In genomic region chr12:103681169-103681568, GRCm38 (mm10) we compare ENCODE assay signal across 33 mouse cellular contexts. TPM values are rescaled to one million over a fixed set of nuclear protein-coding genes. Genes with fewer than 3 reads are reported as not detected.
DNase-seq lines count a peak whose midpoint lies in the region; ATAC-seq and TF ChIP-seq lines count a peak whose summit lies in the region.
"Had no signal": no experiment of that assay in that cellular context is flagged by ENCODE, and none has a peak within 500 bp of the region (broad histone marks: within the 10 kb centered on the region; RNA-seq: fewer than 3 reads in every experiment).

No protein-coding gene starts in this region.

- H3K36me3 ChIP-seq in intestine, embryonic 15.5 days = no peaks in the 10 kb centered on the region
- H3K36me3 ChIP-seq in intestine, postnatal 0 days (ENCODE audit: control insufficient read depth, insufficient read depth) = no peaks in the 10 kb centered on the region
- no peaks in the 10 kb centered on the region for H3K36me3 ChIP-seq in intestine, embryonic 16.5 days (ENCODE audit: control insufficient read depth, insufficient read depth, low read length)
- H3K36me3 ChIP-seq in liver, embryonic 12.5 days = no peaks in the 10 kb centered on the region
- H3K36me3 ChIP-seq in liver, embryonic 16.5 days (ENCODE audit: control insufficient read depth, insufficient read depth) = no peaks in the 10 kb centered on the region
- H3K36me3 ChIP-seq: embryonic facial prominence, embryonic 12.5 days; embryonic facial prominence, embryonic 15.5 days; G1E; heart, embryonic 12.5 days; heart, embryonic 15.5 days had no signal

- no peak overlapping the region for H3K9ac ChIP-seq in intestine, embryonic 15.5 days
- H3K9ac ChIP-seq in intestine, postnatal 0 days (ENCODE audit: low read depth, low read length) = no peak overlapping the region
- no peak overlapping the region for H3K9ac ChIP-seq in intestine, embryonic 16.5 days (ENCODE audit: low read depth, low read length)
- no peak overlapping the region for H3K9ac ChIP-seq in liver, embryonic 12.5 days
- no peak overlapping the region for H3K9ac ChIP-seq in liver, embryonic 16.5 days (ENCODE audit: low read depth, low read length)
- H3K9ac ChIP-seq: embryonic facial prominence, embryonic 12.5 days; embryonic facial prominence, embryonic 15.5 days; heart, embryonic 12.5 days; heart, embryonic 15.5 days; hindbrain, embryonic 14.5 days had no signal

- H3K4me1 ChIP-seq in intestine, embryonic 15.5 days (replicated peaks) = peaks cover 6% of the 10 kb centered on the region; the same call in 1 of the 2 replicates
- H3K4me1 ChIP-seq in intestine, postnatal 0 days (replicated peaks; ENCODE audit: control insufficient read depth, insufficient read depth, low read length) = no peaks in the 10 kb centered on the region
- H3K4me1 ChIP-seq in intestine, embryonic 16.5 days (ENCODE audit: control insufficient read depth, insufficient read depth, low read length) = peaks cover 5% of the 10 kb centered on the region
- H3K4me1 ChIP-seq in liver, embryonic 12.5 days = no peaks in the 10 kb centered on the region
- H3K4me1 ChIP-seq in liver, embryonic 16.5 days (ENCODE audit: control insufficient read depth, low read depth, low read length) = no peaks in the 10 kb centered on the region; the same call in 1 of the 2 replicates
- H3K4me1 ChIP-seq: embryonic facial prominence, embryonic 12.5 days; embryonic facial prominence, embryonic 15.5 days; heart, embryonic 12.5 days had no signal

- no peak overlapping the region for H3K27ac ChIP-seq in intestine, embryonic 15.5 days
- no peak overlapping the region for H3K27ac ChIP-seq in intestine, postnatal 0 days (ENCODE audit: low read depth, low read length)
- H3K27ac ChIP-seq in intestine, embryonic 16.5 days (ENCODE audit: low read length) = no peak overlapping the region
- peak overlapping the region; percentile 47 for H3K27ac ChIP-seq in liver, embryonic 12.5 days
- H3K27ac ChIP-seq in liver, embryonic 16.5 days (ENCODE audit: low read length) = peak overlapping the region; percentile 73
- H3K27ac ChIP-seq: embryonic facial prominence, embryonic 12.5 days; embryonic facial prominence, embryonic 15.5 days; heart, embryonic 15.5 days; hindbrain, embryonic 14.5 days; hindbrain, postnatal 0 days had no signal

- H3K4me2 ChIP-seq in intestine, embryonic 15.5 days (replicated peaks) = no peak overlapping the region
- no peak overlapping the region for H3K4me2 ChIP-seq in intestine, postnatal 0 days (replicated peaks; ENCODE audit: low read depth)
- 0 out of 2 replicates have a peak overlapping the region, but pooled peaks have one; percentile 13 for H3K4me2 ChIP-seq in intestine, embryonic 16.5 days (ENCODE audit: low read depth, low read length)
- no peak overlapping the region for H3K4me2 ChIP-seq in liver, embryonic 12.5 days
- H3K4me2 ChIP-seq in liver, embryonic 16.5 days (ENCODE audit: low read depth, low read length) = no peak overlapping the region
- H3K4me2 ChIP-seq: embryonic facial prominence, embryonic 12.5 days; embryonic facial prominence, embryonic 15.5 days; heart, embryonic 12.5 days; heart, embryonic 15.5 days; hindbrain, embryonic 14.5 days had no signal

- 0 out of 2 replicates have a peak, but pooled peaks have one; percentile 8 for ATAC-seq in intestine, embryonic 15.5 days
- no peak for ATAC-seq in intestine, postnatal 0 days
- ATAC-seq in intestine, embryonic 16.5 days = no peak
- no peak for ATAC-seq in liver, embryonic 12.5 days
- ATAC-seq in liver, embryonic 16.5 days (ENCODE audit: low read depth) = no peak
- ATAC-seq in granulocyte monocyte progenitor cell, adult 5-6 weeks (replicated peaks; ENCODE audit: poor library complexity, severe bottlenecking) = no peak
- ATAC-seq: forebrain, embryonic 16.5 days; hindbrain, postnatal 0 days had no signal

- no peaks in the 10 kb centered on the region for H3K27me3 ChIP-seq in intestine, embryonic 15.5 days (replicated peaks)
- no peaks in the 10 kb centered on the region for H3K27me3 ChIP-seq in intestine, postnatal 0 days (replicated peaks; ENCODE audit: control insufficient read depth, insufficient read depth, low read length)
- no peaks in the 10 kb centered on the region for H3K27me3 ChIP-seq in intestine, embryonic 16.5 days (replicated peaks; ENCODE audit: control insufficient read depth, insufficient read depth, low read length)
- H3K27me3 ChIP-seq in liver, embryonic 12.5 days (replicated peaks) = no peaks in the 10 kb centered on the region
- no peaks in the 10 kb centered on the region for H3K27me3 ChIP-seq in liver, embryonic 16.5 days (ENCODE audit: control insufficient read depth, insufficient read depth, low read depth, low read length)
- H3K27me3 ChIP-seq: embryonic facial prominence, embryonic 12.5 days; embryonic facial prominence, embryonic 15.5 days; heart, embryonic 12.5 days; heart, embryonic 15.5 days; Patski had no signal

- no peak for TF ChIP-seq CTCF in intestine, postnatal 0 days (IDR thresholded peaks at IDR 0.05; ENCODE audit: low read depth)

- no peak for DNase-seq in ovary, postnatal 14 days (ENCODE audit: low spot score)
- DNase-seq: adrenal gland, postnatal 10 days; adrenal gland, postnatal 36 days; B cell, adult 2 months; cerebellum, adult 18-20 months; cerebellum, adult 9-11 months; cerebellum, postnatal 25 days; gastrocnemius, postnatal 10 days; gastrocnemius, postnatal 36 days; heart, adult 18-20 months; heart, postnatal 10 days; heart, postnatal 4 days had no signal

- no peak overlapping the region for H3K4me3 ChIP-seq in intestine, embryonic 15.5 days (replicated peaks)
- no peak overlapping the region for H3K4me3 ChIP-seq in intestine, postnatal 0 days (ENCODE audit: low read depth, low read length)
- no peak overlapping the region for H3K4me3 ChIP-seq in intestine, embryonic 16.5 days (ENCODE audit: low read length)
- H3K4me3 ChIP-seq in liver, embryonic 12.5 days = no peak overlapping the region
- H3K4me3 ChIP-seq in liver, embryonic 16.5 days (ENCODE audit: low read depth, low read length) = no peak overlapping the region
- H3K4me3 ChIP-seq: embryonic facial prominence, embryonic 12.5 days; embryonic facial prominence, embryonic 15.5 days; heart, embryonic 12.5 days; heart, embryonic 15.5 days had no signal

- no peaks in the 10 kb centered on the region for H3K9me3 ChIP-seq in intestine, embryonic 15.5 days
- H3K9me3 ChIP-seq in intestine, postnatal 0 days (ENCODE audit: control insufficient read depth) = no peaks in the 10 kb centered on the region
- H3K9me3 ChIP-seq in intestine, embryonic 16.5 days (ENCODE audit: control insufficient read depth, low read length) = no peaks in the 10 kb centered on the region
- H3K9me3 ChIP-seq in liver, embryonic 12.5 days (replicated peaks) = no peaks in the 10 kb centered on the region
- no peaks in the 10 kb centered on the region for H3K9me3 ChIP-seq in liver, embryonic 16.5 days (replicated peaks; ENCODE audit: control insufficient read depth, low read length)
- H3K9me3 ChIP-seq: embryonic facial prominence, embryonic 12.5 days; embryonic facial prominence, embryonic 15.5 days; heart, embryonic 12.5 days; heart, embryonic 15.5 days had no signal

- WGBS in intestine, embryonic 15.5 days = 67% methylated on average over 2 of the region's 2 CpGs
- 40% methylated on average over 2 of the region's 2 CpGs for whole genome bisulfite sequencing in intestine, postnatal 0 days
- WGBS in intestine, embryonic 16.5 days = 57% methylated on average over 2 of the region's 2 CpGs
- WGBS in liver, embryonic 12.5 days (ENCODE audit: insufficient replicate concordance) = 56% methylated on average over 2 of the region's 2 CpGs
- WGBS in liver, embryonic 16.5 days (ENCODE audit: insufficient replicate concordance) = 43% methylated on average over 2 of the region's 2 CpGs

RNA-seq across cellular contexts. Expression of gene Serpina16, which starts 5.2 kb away (rescaled TPM):
- 0.30 and 0.56 TPM in 2 replicates for polyA plus RNA-seq in intestine, embryonic 15.5 days (2015; fragmentation: Nextera tagmentation; extraction: Ambion mirVana)
- not detected in 2 replicates for polyA plus RNA-seq in intestine, postnatal 0 days (2015; fragmentation: Nextera tagmentation; extraction: Ambion mirVana)
- 0.09 and 0.31 TPM in 2 replicates for polyA plus RNA-seq in intestine, embryonic 16.5 days (2015; fragmentation: Nextera tagmentation; extraction: Ambion mirVana)
- not detected in 2 replicates for polyA plus RNA-seq in liver, embryonic 12.5 days (2016; fragmentation: Nextera tagmentation; extraction: Ambion mirVana)
- polyA plus RNA-seq in liver, embryonic 16.5 days (2015; fragmentation: Nextera tagmentation; extraction: Ambion mirVana) = 0.07 and 0.12 TPM in 2 replicates
- not detected in 2 replicates for total RNA-seq in granulocyte monocyte progenitor cell, adult 5-6 weeks (2014; fragmentation: Nextera tagmentation)
- total RNA-seq in granulocyte monocyte progenitor cell, adult 5-6 weeks (2017) = not detected in 2 replicates
- total RNA-seq: adrenal gland, adult 18-20 months; adrenal gland, postnatal 10 days; adrenal gland, postnatal 36 days; CH12.LX; common myeloid progenitor, adult 5-6 weeks; G1E; gastrocnemius, adult 18-20 months; gastrocnemius, postnatal 10 days; gastrocnemius, postnatal 36 days; heart, adult 18-20 months; heart, postnatal 10 days; heart, postnatal 4 days; hindbrain, postnatal 0 days had no signal
- polyA plus RNA-seq: embryonic facial prominence, embryonic 12.5 days; embryonic facial prominence, embryonic 15.5 days; forebrain, embryonic 11.5 days; forebrain, embryonic 16.5 days; G1E; heart, embryonic 12.5 days; heart, embryonic 15.5 days; hindbrain, embryonic 11.5 days; hindbrain, embryonic 14.5 days; hindbrain, postnatal 0 days had no signal

RNA-seq across cellular contexts. Expression of gene Serpina1f, which starts 14.2 kb away (rescaled TPM):
- not detected in 2 replicates for polyA plus RNA-seq in intestine, embryonic 15.5 days (2015; fragmentation: Nextera tagmentation; extraction: Ambion mirVana)
- 0.18 and 0.21 TPM in 2 replicates for polyA plus RNA-seq in intestine, postnatal 0 days (2015; fragmentation: Nextera tagmentation; extraction: Ambion mirVana)
- polyA plus RNA-seq in intestine, embryonic 16.5 days (2015; fragmentation: Nextera tagmentation; extraction: Ambion mirVana) = 0.12 TPM in 1 of 2 replicates, not detected in the other
- 0.13 and 0.21 TPM in 2 replicates for polyA plus RNA-seq in liver, embryonic 12.5 days (2016; fragmentation: Nextera tagmentation; extraction: Ambion mirVana)
- 0.06 TPM in 2 replicates for polyA plus RNA-seq in liver, embryonic 16.5 days (2015; fragmentation: Nextera tagmentation; extraction: Ambion mirVana)
- total RNA-seq in granulocyte monocyte progenitor cell, adult 5-6 weeks (2014; fragmentation: Nextera tagmentation) = not detected in 2 replicates
- not detected in 2 replicates for total RNA-seq in granulocyte monocyte progenitor cell, adult 5-6 weeks (2017)
- total RNA-seq: adrenal gland, adult 18-20 months; adrenal gland, postnatal 10 days; adrenal gland, postnatal 36 days; CH12.LX; common myeloid progenitor, adult 5-6 weeks; gastrocnemius, adult 18-20 months; gastrocnemius, postnatal 10 days; gastrocnemius, postnatal 36 days; heart, adult 18-20 months; heart, postnatal 10 days; heart, postnatal 4 days; hindbrain, postnatal 0 days had no signal
- polyA plus RNA-seq: embryonic facial prominence, embryonic 12.5 days; embryonic facial prominence, embryonic 15.5 days; forebrain, embryonic 11.5 days; forebrain, embryonic 16.5 days; G1E; heart, embryonic 12.5 days; heart, embryonic 15.5 days; hindbrain, embryonic 11.5 days; hindbrain, embryonic 14.5 days; hindbrain, postnatal 0 days had no signal

RNA-seq across cellular contexts. Expression of gene Serpina6, which starts 24.2 kb away (rescaled TPM):
- 96.8 and 146 TPM in 2 replicates for polyA plus RNA-seq in intestine, embryonic 15.5 days (2015; fragmentation: Nextera tagmentation; extraction: Ambion mirVana)
- polyA plus RNA-seq in intestine, postnatal 0 days (2015; fragmentation: Nextera tagmentation; extraction: Ambion mirVana) = 0.21 TPM in 1 of 2 replicates, not detected in the other
- polyA plus RNA-seq in intestine, embryonic 16.5 days (2015; fragmentation: Nextera tagmentation; extraction: Ambion mirVana) = 53.8 and 90.3 TPM in 2 replicates
- 1,015 and 1,058 TPM in 2 replicates for polyA plus RNA-seq in liver, embryonic 12.5 days (2016; fragmentation: Nextera tagmentation; extraction: Ambion mirVana)
- polyA plus RNA-seq in liver, embryonic 16.5 days (2015; fragmentation: Nextera tagmentation; extraction: Ambion mirVana) = 1,299 and 1,398 TPM in 2 replicates
- total RNA-seq in granulocyte monocyte progenitor cell, adult 5-6 weeks (2014; fragmentation: Nextera tagmentation) = not detected in 2 replicates
- not detected in 2 replicates for total RNA-seq in granulocyte monocyte progenitor cell, adult 5-6 weeks (2017)
- total RNA-seq: CH12.LX; common myeloid progenitor, adult 5-6 weeks; G1E; gastrocnemius, adult 18-20 months; gastrocnemius, postnatal 36 days; heart, adult 18-20 months; heart, postnatal 10 days; heart, postnatal 4 days; hindbrain, postnatal 0 days had no signal
- polyA plus RNA-seq: forebrain, embryonic 11.5 days; forebrain, embryonic 16.5 days; G1E; hindbrain, embryonic 11.5 days; hindbrain, embryonic 14.5 days; hindbrain, postnatal 0 days had no signal

RNA-seq across cellular contexts. Expression of gene Serpina10, which starts 49.9 kb away (rescaled TPM):
- polyA plus RNA-seq in intestine, embryonic 15.5 days (2015; fragmentation: Nextera tagmentation; extraction: Ambion mirVana) = 1.8 and 2.3 TPM in 2 replicates
- 0.10 and 0.21 TPM in 2 replicates for polyA plus RNA-seq in intestine, postnatal 0 days (2015; fragmentation: Nextera tagmentation; extraction: Ambion mirVana)
- 1.3 and 1.9 TPM in 2 replicates for polyA plus RNA-seq in intestine, embryonic 16.5 days (2015; fragmentation: Nextera tagmentation; extraction: Ambion mirVana)
- polyA plus RNA-seq in liver, embryonic 12.5 days (2016; fragmentation: Nextera tagmentation; extraction: Ambion mirVana) = 24.0 and 26.4 TPM in 2 replicates
- polyA plus RNA-seq in liver, embryonic 16.5 days (2015; fragmentation: Nextera tagmentation; extraction: Ambion mirVana) = 47.0 and 51.0 TPM in 2 replicates
- total RNA-seq in granulocyte monocyte progenitor cell, adult 5-6 weeks (2014; fragmentation: Nextera tagmentation) = not detected in 2 replicates
- total RNA-seq in granulocyte monocyte progenitor cell, adult 5-6 weeks (2017) = not detected in 2 replicates
- total RNA-seq: adrenal gland, adult 18-20 months; CH12.LX; common myeloid progenitor, adult 5-6 weeks; gastrocnemius, postnatal 10 days; gastrocnemius, postnatal 36 days; heart, postnatal 10 days; heart, postnatal 4 days; hindbrain, postnatal 0 days had no signal
- polyA plus RNA-seq: embryonic facial prominence, embryonic 12.5 days; forebrain, embryonic 11.5 days; G1E; heart, embryonic 15.5 days had no signal

Comparison
In these comparisons a context has a peak if more than half of its experiments do, and no peak if none do; other contexts are left out.
1. RNA of gene Serpina6, which starts 24.2 kb away (polyA plus RNA-seq): 1,299 to 1,398 TPM in liver, embryonic 16.5 days, 1,015 to 1,058 TPM in liver, embryonic 12.5 days, 96.8 to 146 TPM in intestine, embryonic 15.5 days and 53.8 to 90.3 TPM in intestine, embryonic 16.5 days; 0.21 TPM in intestine, postnatal 0 days; every median in the first group is over 10 times any median in the second.
2. H3K27ac ChIP-seq: peak in liver, embryonic 12.5 days (single experiment) and liver, embryonic 16.5 days (single experiment); none in intestine, embryonic 15.5 days (single experiment), intestine, postnatal 0 days (single experiment) and intestine, embryonic 16.5 days (single experiment).